Mouse (Mus musculus) erythroblast, embryonic 14.5 days (primary cell): ENCODE measurements around the gene Gm18596.
"Not testable (repeated sequence)": the region's sequence is repeated elsewhere in the genome, so short reads cannot be mapped to it uniquely, and the experiment has no call there.

Experiments
- GATA1 ChIP-seq: IDR thresholded peaks from 2 replicates; pipeline ENCODE4 v1.6.1; 2012; ENCODE audit warnings: low read length, inconsistent platforms, mixed read lengths
- TAL1 ChIP-seq: IDR thresholded peaks from 3 replicates; pipeline ENCODE4 v1.6.1; 2012; ENCODE audit warnings: low read length, inconsistent platforms, mixed read lengths

- TF ChIP-seq GATA1, TAL1: not testable (repeated sequence)
Measured at GRCm38 (mm10) chr10:77711157-77711556, 31.3 kb downstream of the Gm18596 start, which contains the start of gene Gm10024.
